Mouse (Mus musculus) CH12.LX (cell line): ENCODE measurements around the gene Tubb5. TPM values are rescaled to one million over a fixed set of nuclear protein-coding genes. Genes with fewer than 3 reads are reported as not detected.

Experiments
- DNase-seq: peaks from one replicate; pipeline ENCODE4 v3.0.0-alpha.2; 2013; ENCODE audit errors: extremely low read depth
- H3K27ac ChIP-seq: 2 replicates; pipeline ENCODE4 v1.5.1; 2012; ENCODE audit warnings: low read depth, mild to moderate bottlenecking, control low read depth, moderate library complexity; ENCODE audit not compliant: insufficient read depth
- H3K27me3 ChIP-seq: replicated peaks from 2 replicates; pipeline ENCODE3; 2012; ENCODE audit warnings: inconsistent platforms
- H3K36me3 ChIP-seq, 2 experiments: replicated peaks in 1 of 2; 2 replicates each; pipeline versions ENCODE3 to v1.6.1; 2012; ENCODE audit warnings: inconsistent platforms in 1 of 2, low read length in 1 of 2, mild to moderate bottlenecking in 1 of 2, mixed read lengths in 1 of 2, moderate library complexity in 1 of 2; ENCODE audit not compliant: control insufficient read depth in 1 of 2, insufficient read depth in 1 of 2
- H3K4me1 ChIP-seq, 2 experiments: 2 replicates each; pipeline ENCODE4 v1.6.1; 2012; ENCODE audit warnings: inconsistent platforms in 1 of 2, moderate library complexity in 1 of 2; ENCODE audit not compliant: insufficient read depth in 2 of 2, control insufficient read depth in 1 of 2
- H3K4me2 ChIP-seq: 2 replicates; pipeline ENCODE4 v1.6.1; 2012; ENCODE audit warnings: low read depth, mild to moderate bottlenecking, control low read depth; ENCODE audit not compliant: poor library complexity, insufficient read depth, severe bottlenecking
- H3K4me3 ChIP-seq, 3 experiments: fragments of 150-350 bp in 1 of 3; sonication (generic) in 1 of 3; replicated peaks in 1 of 3; 2 replicates each; pipeline versions ENCODE3 to v1.5.1; 2011 to 2012; ENCODE audit warnings: low read depth in 2 of 3, low read length in 2 of 3, mild to moderate bottlenecking in 2 of 3, moderate library complexity in 2 of 3, control low read depth in 1 of 3, improper control_type of control experiment in 1 of 3, inconsistent platforms in 1 of 3, mixed read lengths in 1 of 3; ENCODE audit not compliant: poor library complexity in 1 of 3
- H3K79me2 ChIP-seq: replicated peaks from 2 replicates; pipeline ENCODE4 v1.6.1; 2012; ENCODE audit warnings: mild to moderate bottlenecking, moderate library complexity; ENCODE audit not compliant: control insufficient read depth, poor library complexity, insufficient read depth, severe bottlenecking; ENCODE audit errors: extremely low read depth
- H3K9ac ChIP-seq: 2 replicates; pipeline ENCODE4 v1.6.1; 2012; ENCODE audit warnings: low read depth, mild to moderate bottlenecking, control low read depth, moderate library complexity; ENCODE audit not compliant: insufficient read depth
- H3K9me3 ChIP-seq: replicated peaks from 2 replicates; pipeline ENCODE3; 2012; ENCODE audit warnings: low read length, inconsistent platforms, mixed read lengths
- CHD1 ChIP-seq: IDR thresholded peaks from 2 replicates; pipeline ENCODE4 v1.6.1; 2012; ENCODE audit warnings: low read depth, low read length, improper control_type of control experiment, inconsistent platforms
- CHD2 ChIP-seq: IDR thresholded peaks from 2 replicates; pipeline ENCODE4 v1.6.1; 2011; ENCODE audit warnings: low read length, improper control_type of control experiment
- CTCF ChIP-seq, 2 experiments: IDR thresholded peaks in 1 of 2; conservative IDR thresholded peaks in 1 of 2; 2 replicates each; pipeline ENCODE4 v1.5.1; 2011 to 2012; ENCODE audit warnings: low read depth in 2 of 2, low read length in 2 of 2, improper control_type of control experiment in 1 of 2, inconsistent platforms in 1 of 2, mild to moderate bottlenecking in 1 of 2, moderate library complexity in 1 of 2
- E2F4 ChIP-seq: IDR thresholded peaks from 2 replicates; pipeline ENCODE4 v1.6.1; 2011; ENCODE audit warnings: low read depth, low read length, improper control_type of control experiment; ENCODE audit not compliant: insufficient replicate concordance
- ELF1 ChIP-seq: IDR thresholded peaks from 2 replicates; pipeline ENCODE4 v1.6.1; 2014; ENCODE audit warnings: low read depth, mild to moderate bottlenecking, inconsistent platforms, low read length, improper control_type of control experiment
- EP300 ChIP-seq: IDR thresholded peaks from 2 replicates; pipeline ENCODE4 v1.6.1; 2011; ENCODE audit warnings: low read length, improper control_type of control experiment
- GABPA ChIP-seq: IDR thresholded peaks from 2 replicates; pipeline ENCODE4 v1.6.1; 2012; ENCODE audit warnings: low read depth, low read length, improper control_type of control experiment, inconsistent platforms; ENCODE audit not compliant: insufficient replicate concordance
- IRF4 ChIP-seq: IDR thresholded peaks from 2 replicates; pipeline ENCODE4 v1.6.1; 2014; ENCODE audit warnings: low read depth, mild to moderate bottlenecking, inconsistent platforms, low read length, improper control_type of control experiment
- JUN ChIP-seq: IDR thresholded peaks from 2 replicates; pipeline ENCODE4 v1.6.1; 2011; ENCODE audit warnings: low read depth, mild to moderate bottlenecking, low read length, improper control_type of control experiment, moderate library complexity; ENCODE audit not compliant: insufficient read depth
- JUND ChIP-seq: conservative IDR thresholded peaks from 2 replicates; pipeline ENCODE4 v1.6.1; 2011; ENCODE audit warnings: low read depth, low read length, improper control_type of control experiment
- KAT2A ChIP-seq: IDR thresholded peaks from 2 replicates; pipeline ENCODE4 v1.6.1; 2012; ENCODE audit warnings: low read length, improper control_type of control experiment, inconsistent platforms; ENCODE audit not compliant: insufficient replicate concordance
- MAFK ChIP-seq: IDR thresholded peaks from 2 replicates; pipeline ENCODE4 v1.6.1; 2011; ENCODE audit warnings: low read length, improper control_type of control experiment; ENCODE audit not compliant: insufficient replicate concordance
- MAX ChIP-seq: IDR thresholded peaks from 2 replicates; pipeline ENCODE4 v1.6.1; 2011; ENCODE audit warnings: low read length, improper control_type of control experiment
- MAZ ChIP-seq: IDR thresholded peaks from 2 replicates; pipeline ENCODE4 v1.6.1; 2012; ENCODE audit warnings: low read depth, mild to moderate bottlenecking, inconsistent platforms, low read length, improper control_type of control experiment, moderate library complexity
- MEF2A ChIP-seq: IDR thresholded peaks from 2 replicates; pipeline ENCODE4 v1.6.1; 2014; ENCODE audit warnings: low read depth, mild to moderate bottlenecking, inconsistent platforms, low read length, improper control_type of control experiment, borderline replicate concordance
- MYC ChIP-seq: IDR thresholded peaks from 2 replicates; pipeline ENCODE4 v1.6.1; 2011; ENCODE audit warnings: low read depth, mild to moderate bottlenecking, improper control_type of control experiment, low read length
- NELFE ChIP-seq: IDR thresholded peaks from 2 replicates; pipeline ENCODE4 v1.6.1; 2011; ENCODE audit warnings: low read depth, low read length, improper control_type of control experiment
- PAX5 ChIP-seq: IDR thresholded peaks from 2 replicates; pipeline ENCODE4 v1.6.1; 2012; ENCODE audit warnings: low read length, inconsistent platforms, mixed read lengths
- POLR2A ChIP-seq: IDR thresholded peaks from 2 replicates; pipeline ENCODE4 v1.6.1; 2011; ENCODE audit warnings: low read depth, mild to moderate bottlenecking, improper control_type of control experiment, low read length
- POLR2AphosphoS2 ChIP-seq: IDR thresholded peaks from 2 replicates; pipeline ENCODE4 v1.6.1; 2011; ENCODE audit warnings: low read depth, low read length, improper control_type of control experiment
- RAD21 ChIP-seq: IDR thresholded peaks from 2 replicates; pipeline ENCODE4 v1.6.1; 2011; ENCODE audit warnings: low read depth, mild to moderate bottlenecking, low read length, improper control_type of control experiment, moderate library complexity
- RCOR1 ChIP-seq: conservative IDR thresholded peaks from 2 replicates; pipeline ENCODE4 v1.6.1; 2012; ENCODE audit warnings: low read depth, mild to moderate bottlenecking, inconsistent platforms, low read length, improper control_type of control experiment
- TBP ChIP-seq: conservative IDR thresholded peaks from 2 replicates; pipeline ENCODE4 v1.6.1; 2011; ENCODE audit warnings: low read depth, low read length, improper control_type of control experiment
- TCF12 ChIP-seq: IDR thresholded peaks from 2 replicates; pipeline ENCODE4 v1.6.1; 2014; ENCODE audit warnings: low read depth, mild to moderate bottlenecking, inconsistent platforms, low read length, improper control_type of control experiment
- UBTF ChIP-seq: IDR thresholded peaks from 2 replicates; pipeline ENCODE4 v1.6.1; 2012; ENCODE audit warnings: low read depth, mild to moderate bottlenecking, inconsistent platforms, low read length, improper control_type of control experiment, moderate library complexity
- USF1 ChIP-seq: IDR thresholded peaks from 2 replicates; pipeline ENCODE4 v1.6.1; 2014; ENCODE audit warnings: low read depth, mild to moderate bottlenecking, inconsistent platforms, low read length, improper control_type of control experiment
- USF2 ChIP-seq: conservative IDR thresholded peaks from 2 replicates; pipeline ENCODE4 v1.6.1; 2011; ENCODE audit warnings: low read depth, low read length, improper control_type of control experiment
- ZKSCAN1 ChIP-seq: IDR thresholded peaks from 2 replicates; pipeline ENCODE4 v1.6.1; 2012; ENCODE audit warnings: low read depth, inconsistent platforms, low read length, improper control_type of control experiment, borderline replicate concordance
- ZMIZ1 ChIP-seq: IDR thresholded peaks from 2 replicates; pipeline ENCODE4 v1.6.1; 2012; ENCODE audit warnings: low read depth, mild to moderate bottlenecking, inconsistent platforms, low read length, improper control_type of control experiment
- ZNF384 ChIP-seq: IDR thresholded peaks from 2 replicates; pipeline ENCODE4 v1.6.1; 2012; ENCODE audit warnings: low read depth, low read length, improper control_type of control experiment, inconsistent platforms
- dilution Hi-C: fragments of 300-500 bp; cut with MboI; formaldehyde crosslinking; loops from 2 replicates; pipeline ENCODE4 v1.14.3; 2020; ENCODE audit warnings: low sequenced_read_pairs; ENCODE audit not compliant: extremely low pct_unique_long_range_greater_than_20kb, extremely low pct_ligation_motif_present
- in situ Hi-C: fragments of 300-500 bp; cut with MboI; formaldehyde crosslinking; loops from 3 replicates; pipeline ENCODE4 v1.14.3; 2019; ENCODE audit warnings: low sequenced_read_pairs, low pct_ligation_motif_present, low pct_unique_long_range_greater_than_20kb, mixed read lengths
- polyA plus RNA-seq: library from polyadenylated mRNA; unstranded; fragments of >175 nt; gene quantifications from 2 replicates; pipeline ENCODE4 v1.2.1, GENCODE M21; 2012; ENCODE audit warnings: low read depth; ENCODE audit not compliant: insufficient read length
- total RNA-seq, 2 experiments: library from RNA; depleted of rRNA; stranded (reverse); fragments of 300-350 nt in 1 of 2; fragments of >200 nt in 1 of 2; gene quantifications; 2 replicates each; pipeline ENCODE4 v1.2.3; 2012 to 2014

Gene Tubb5
- total and polyA plus RNA-seq, 3 experiments = 1,014 to 1,121 (median 1,053) TPM

- TF ChIP-seq MEF2A = 0 out of 2 replicates have a peak, but pooled peaks have one; percentile 9
- TF ChIP-seq RCOR1 = no peak
- TF ChIP-seq GABPA = no peak
- no peak; the same call in 1 of the 2 replicates for TF ChIP-seq TCF12
- peak; percentile 56 for TF ChIP-seq POLR2A
- TF ChIP-seq NELFE = 0 out of 2 replicates have a peak, but pooled peaks have one; percentile 49
- TF ChIP-seq USF1 = no peak
- TF ChIP-seq USF2 = no peak
- TF ChIP-seq CHD1 = no peak
- TF ChIP-seq EP300 = no peak
- TF ChIP-seq CHD2 = no peak
- 0 out of 2 replicates have a peak, but pooled peaks have one; percentile 21 for TF ChIP-seq ZMIZ1
- TF ChIP-seq CTCF (conservative IDR thresholded peaks at IDR 0.05 in 1 of 2, IDR thresholded peaks at IDR 0.05 in 1 of 2; ENCODE audit: low read depth in 2 of 2, low read length in 2 of 2) = peak in 1 of 2 experiments; percentile 27; a peak in 2 of 4 replicates
- TF ChIP-seq MAZ = peak; percentile 15; the same call in 1 of the 2 replicates
- TF ChIP-seq IRF4 = no peak
These were observed 30.2 kb upstream of the Tubb5 start (continued) for GRCm38 (mm10) chr17:35868165-35868820.

- peak overlapping the region; percentile 69 for H3K9ac ChIP-seq
- in situ Hi-C loops (loop anchor here (10.0 kb wide), 1 partner anchor 132 kb away; no protein-coding TSS in a partner anchor), dilution Hi-C loops (no loop called here)
- H3K9me3 ChIP-seq = peaks cover 4% of the 10 kb centered on the region
- H3K4me1 ChIP-seq = peaks cover 0 to 21% of the 10 kb centered on the region in 2 experiments; a peak in 2 of 4 replicates
- peaks cover 36% of the 10 kb centered on the region for H3K79me2 ChIP-seq
- peak overlapping the region; percentile 91 for H3K4me2 ChIP-seq
- H3K36me3 ChIP-seq = peaks cover 0 to 10% of the 10 kb centered on the region in 2 experiments
- no peaks in the 10 kb centered on the region for H3K27me3 ChIP-seq
- peak overlapping the region; percentile 74 for H3K27ac ChIP-seq
- H3K4me3 ChIP-seq = peak overlapping the region; percentile 63 to 99 (median 74)
- peak; percentile 76 for DNase-seq
- TF ChIP-seq TBP (no peak), UBTF (peak; percentile 44; the same call in 1 of the 2 replicates), POLR2A (no peak), CHD2 (peak; percentile 37; the same call in 1 of the 2 replicates), PAX5 (no peak), MAFK (no peak), USF1 (no peak), E2F4 (no peak), ZNF384 (no peak), ZKSCAN1 (no peak), JUND (no peak), RCOR1 (no peak), TCF12 (no peak), MEF2A (no peak; the same call in 1 of the 2 replicates), USF2 (no peak), KAT2A (no peak), IRF4 (no peak), JUN (no peak), NELFE (no peak), RAD21 (peak; percentile 42), ZMIZ1 (no peak), MAZ (no peak), MAX (no peak), POLR2AphosphoS2 (no peak), MYC (no peak), CTCF (conservative IDR thresholded peaks at IDR 0.05 in 1 of 2, IDR thresholded peaks at IDR 0.05 in 1 of 2; ENCODE audit: low read depth in 2 of 2, low read length in 2 of 2) (peak in 1 of 2 experiments; percentile 71; a peak in 2 of 4 replicates), ELF1 (0 out of 2 replicates have a peak, but pooled peaks have one; percentile 8)
These were observed 29.1 kb upstream of the Tubb5 start for GRCm38 (mm10) chr17:35866911-35867890.
